Mouse (Mus musculus) MEL (cell line): Measurements from ENCODE around the gene Wdr78.

Experiments used
- EP300 ChIP-seq, 2 experiments: IDR thresholded peaks; 2 replicates each; pipeline ENCODE4 v1.6.1; 2011; ENCODE audit warnings: improper control_type of control experiment in 2 of 2, low read length in 2 of 2, low read depth in 1 of 2, mild to moderate bottlenecking in 1 of 2
- NELFE ChIP-seq: IDR thresholded peaks from 2 replicates; pipeline ENCODE4 v1.6.1; 2011; ENCODE audit warnings: low read depth, low read length, improper control_type of control experiment

- no peak for TF ChIP-seq NELFE
- TF ChIP-seq EP300 (IDR thresholded peaks at IDR 0.05; ENCODE audit: low read depth in 1 of 2, low read length in 2 of 2), result no peak
Observed at GRCm38 (mm10) chr4:103070631-103071030, 43.7 kb downstream of the Wdr78 start.
